Mouse (Mus musculus) lung, postnatal 36 days (tissue): ENCODE data around the gene Dnmt3a.

Experiments
- DNase-seq: peaks from one replicate; pipeline ENCODE4 v3.0.0; 2022; ENCODE audit warnings: mixed read lengths

Dnmt3a gene

DNA sequence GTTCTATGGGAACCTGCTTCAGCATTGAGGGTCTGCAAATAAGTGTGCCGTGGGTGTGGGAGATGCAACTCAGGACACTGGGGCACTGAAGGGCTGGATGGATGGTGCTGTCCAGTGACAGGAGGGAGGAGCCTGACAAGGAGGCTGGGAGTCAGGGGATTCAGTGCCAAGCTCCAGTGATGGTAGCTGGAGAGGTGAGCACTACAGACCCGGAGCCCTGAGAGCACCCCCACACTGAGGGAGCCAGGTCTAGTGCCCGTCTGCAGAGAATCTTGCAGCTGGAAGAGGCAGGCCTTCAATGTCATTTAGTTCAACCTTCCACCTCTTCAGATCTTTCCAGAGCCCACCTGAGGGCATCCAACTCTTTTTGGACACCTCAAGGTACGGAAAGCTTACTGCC, at the start of gene Dnmt3a:
Dnmt3a (plus strand) TSS at position 156 of the 400 bp plus-strand sequence.
- no peak for DNase-seq

DNA sequence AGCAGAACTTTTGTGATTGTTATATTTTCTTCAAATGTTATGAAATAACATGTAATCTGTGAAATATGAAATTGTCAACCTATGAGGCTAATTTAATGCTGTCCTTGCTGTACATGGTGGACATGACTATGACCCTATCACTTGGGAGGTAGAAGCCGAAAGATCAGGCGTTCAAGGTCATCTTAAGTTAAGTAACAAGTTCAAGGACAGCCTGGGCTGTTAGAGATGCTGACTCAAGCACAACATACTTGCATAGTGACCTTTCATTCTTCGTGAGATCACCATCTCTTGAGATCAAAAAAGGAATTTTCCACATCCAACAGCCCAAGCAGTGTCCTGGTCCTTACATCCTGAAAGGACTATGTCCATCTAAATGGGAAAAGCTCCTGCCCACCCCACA, 49.6 kb upstream of the Dnmt3a start:
- DNase-seq: no peak

- DNase-seq: no peak
Measured at GRCm38 (mm10) chr12:3758127-3758526, 47.7 kb upstream of the Dnmt3a start.

DNA sequence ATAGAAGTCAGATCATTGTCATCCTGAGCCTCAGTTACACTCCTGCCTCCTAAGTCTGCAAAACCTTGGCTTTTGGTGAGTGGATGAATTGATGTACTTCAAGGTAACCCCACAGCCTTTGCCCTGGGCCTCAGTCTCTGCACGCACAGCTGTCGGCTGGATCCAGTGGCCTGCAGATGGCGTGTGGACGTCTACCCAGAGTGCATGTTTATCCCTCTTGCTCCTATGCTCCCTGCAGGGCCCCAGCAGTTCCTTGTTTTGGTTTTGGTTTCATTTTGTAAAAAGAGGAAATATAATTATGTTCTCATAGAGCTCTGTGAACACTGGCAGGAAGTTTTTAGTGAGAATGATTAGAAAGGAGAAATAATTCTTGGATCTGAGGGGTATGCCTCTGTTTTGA, 46.4 kb upstream of the Dnmt3a start:
- peak; percentile 88 for DNase-seq

- no peak for DNase-seq
Measured at GRCm38 (mm10) chr12:3760876-3761590, 44.8 kb upstream of the Dnmt3a start.

DNA sequence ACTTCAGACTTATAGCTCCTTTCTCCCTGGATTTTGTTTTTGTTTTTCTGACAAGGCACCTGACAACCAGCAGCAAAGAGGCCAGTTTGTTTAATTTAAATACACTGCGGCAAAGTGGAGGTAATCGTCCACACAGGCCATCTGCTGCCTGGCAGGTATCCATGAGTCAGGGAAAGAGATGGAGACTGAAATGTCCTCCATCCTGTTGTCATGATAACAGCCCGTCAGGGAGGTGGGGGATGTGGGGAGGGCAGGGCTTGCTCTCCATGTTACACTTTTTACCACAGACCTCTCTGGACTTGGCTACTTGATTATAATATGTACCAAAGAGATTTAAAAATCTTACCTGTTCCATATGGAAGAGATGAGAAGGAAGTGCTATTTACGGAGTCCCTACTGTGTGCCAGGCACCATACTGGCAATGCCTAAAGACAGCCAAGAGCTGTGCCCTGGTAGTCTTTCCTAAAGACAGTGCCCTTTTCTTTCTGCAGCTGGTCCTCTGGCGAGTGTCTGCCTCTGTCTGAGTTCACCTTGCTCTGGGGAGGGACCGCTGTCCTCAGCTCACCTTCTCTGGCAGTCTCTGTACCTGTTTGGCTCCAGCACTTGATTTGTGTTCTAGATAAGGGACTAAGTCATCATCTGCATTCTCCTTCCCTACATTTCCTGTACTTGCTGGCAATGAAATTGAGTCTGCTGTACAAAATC, 44.1 kb upstream of the Dnmt3a start:
- DNase-seq: no peak

DNA sequence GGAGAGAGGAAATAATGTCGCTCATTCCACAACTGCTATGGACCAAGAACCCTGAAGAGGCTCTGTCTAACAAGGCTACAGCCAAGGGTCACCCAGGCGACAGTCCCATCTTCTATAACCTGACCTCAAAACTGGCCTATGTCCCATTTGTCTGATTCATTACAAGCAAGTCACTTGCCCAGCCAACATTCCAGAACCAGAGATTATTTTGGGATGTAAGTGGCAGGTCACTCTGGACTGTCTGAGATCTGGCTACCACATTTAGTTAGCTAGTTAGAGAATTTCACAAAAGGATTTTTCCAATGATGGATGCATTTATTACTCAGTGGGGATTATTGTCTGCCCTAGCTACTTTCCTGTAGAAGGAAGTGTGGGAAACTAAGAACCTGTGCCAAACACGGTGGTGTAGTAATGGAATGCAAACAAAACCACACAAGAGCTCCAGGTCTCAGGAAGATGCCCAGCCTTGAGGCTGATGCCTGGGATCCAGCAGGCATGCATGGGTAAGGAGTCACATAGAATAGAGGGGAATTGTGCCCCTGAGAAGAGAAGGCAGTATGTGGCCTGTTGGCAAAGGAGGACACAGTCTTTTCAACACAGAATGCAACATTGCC, 41.5 kb upstream of the Dnmt3a start:
- no peak for DNase-seq

- DNase-seq: no peak
Measured at GRCm38 (mm10) chr12:3767360-3767759, 38.4 kb upstream of the Dnmt3a start.

DNA sequence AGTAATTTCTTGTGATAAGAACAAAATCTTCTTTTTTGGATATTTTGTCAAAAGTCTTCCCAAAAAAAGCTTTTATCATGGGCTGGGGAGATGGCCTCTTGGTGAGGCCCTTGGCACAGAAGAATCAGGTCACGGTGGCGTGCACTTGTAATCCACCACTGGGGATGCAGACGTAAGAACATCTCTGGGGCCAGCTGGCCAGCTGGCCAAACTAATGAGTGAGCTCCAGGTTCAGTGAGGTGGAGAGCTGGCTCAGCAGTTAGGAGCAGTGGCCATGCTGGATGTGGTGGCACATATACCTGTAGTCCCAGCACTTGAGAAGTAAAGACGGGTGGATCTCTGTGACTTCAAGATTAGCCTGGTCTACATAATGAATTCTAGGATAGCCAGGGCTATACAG, 37.4 kb upstream of the Dnmt3a start:
- DNase-seq: no peak

DNA sequence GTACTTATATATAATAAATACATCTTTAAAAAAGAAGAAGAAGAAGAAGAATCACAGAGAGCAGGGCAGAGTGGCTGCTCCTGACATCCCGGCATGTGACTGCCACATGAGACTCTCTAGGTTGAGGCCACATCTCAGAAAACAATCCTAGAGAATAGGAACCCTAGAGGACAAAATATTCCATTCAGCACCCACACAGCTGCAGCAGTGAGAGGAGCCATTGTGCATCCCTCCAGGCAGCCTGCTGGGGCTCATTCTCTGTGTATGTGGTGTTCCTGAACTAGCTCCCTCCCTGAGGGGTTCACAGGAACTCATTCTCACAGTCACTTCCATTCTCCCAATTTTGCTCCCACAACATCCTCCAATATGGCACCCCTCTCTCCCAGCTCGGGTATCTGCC, 35.3 kb upstream of the Dnmt3a start:
- no peak for DNase-seq

DNA sequence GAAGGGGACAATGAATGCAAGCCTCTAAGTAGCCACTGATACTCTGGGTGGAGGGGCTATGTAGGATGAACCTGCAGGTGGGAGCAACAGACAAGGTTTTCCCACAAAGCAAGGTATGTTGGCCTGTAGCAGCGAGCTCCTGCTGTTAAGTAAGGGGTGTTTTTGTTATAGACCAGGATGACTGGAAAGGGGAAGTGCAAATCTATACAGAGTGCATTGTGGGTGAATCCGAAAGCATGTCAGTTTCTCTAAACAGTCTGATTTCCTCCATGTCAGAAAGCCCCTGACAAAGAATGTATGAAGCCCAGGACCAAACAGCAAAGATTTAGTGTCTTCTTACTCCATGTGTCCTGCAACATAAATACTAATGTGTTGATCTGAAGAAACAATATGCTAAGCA, 34.7 kb upstream of the Dnmt3a start:
- no peak for DNase-seq

DNA sequence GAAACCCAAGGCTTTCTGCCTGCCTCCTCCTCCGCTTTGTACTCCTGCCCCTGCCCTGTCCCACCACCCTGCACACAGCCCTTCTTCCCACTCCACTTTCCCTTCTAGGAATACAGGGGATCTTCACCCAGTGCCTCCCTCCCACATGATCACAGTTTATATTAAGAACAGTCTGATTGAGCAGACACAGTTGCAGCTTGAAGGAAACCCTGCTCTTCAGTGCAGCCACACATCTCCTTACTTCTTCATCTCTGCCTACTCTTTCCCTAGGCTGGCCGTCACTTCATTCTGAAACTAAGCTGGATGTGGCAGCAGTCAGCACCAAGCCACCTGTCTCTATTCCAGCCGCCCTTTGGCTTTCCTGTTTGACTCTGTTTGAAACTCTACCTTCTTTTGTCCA, 32.2 kb upstream of the Dnmt3a start:
- DNase-seq: no peak

DNA sequence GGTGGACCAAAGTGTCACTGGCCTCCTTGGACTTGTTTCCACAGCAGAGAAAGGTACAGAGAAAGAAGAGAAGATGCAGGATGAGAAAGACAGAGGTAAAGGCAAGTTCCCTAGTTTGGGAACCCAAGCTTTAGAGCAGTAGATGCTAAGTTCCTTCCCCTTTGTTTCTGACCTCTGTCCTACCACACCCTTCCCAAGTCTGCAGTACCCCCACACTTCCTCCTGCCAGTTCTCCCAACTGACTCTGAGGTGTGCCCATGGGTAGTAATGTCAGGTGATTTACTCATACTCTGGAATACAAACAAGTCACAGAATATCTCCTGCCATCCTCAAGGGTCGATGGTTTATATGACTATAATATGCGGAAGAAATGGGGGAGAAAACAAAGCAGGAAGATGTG, 29.8 kb upstream of the Dnmt3a start:
- DNase-seq: no peak

DNA sequence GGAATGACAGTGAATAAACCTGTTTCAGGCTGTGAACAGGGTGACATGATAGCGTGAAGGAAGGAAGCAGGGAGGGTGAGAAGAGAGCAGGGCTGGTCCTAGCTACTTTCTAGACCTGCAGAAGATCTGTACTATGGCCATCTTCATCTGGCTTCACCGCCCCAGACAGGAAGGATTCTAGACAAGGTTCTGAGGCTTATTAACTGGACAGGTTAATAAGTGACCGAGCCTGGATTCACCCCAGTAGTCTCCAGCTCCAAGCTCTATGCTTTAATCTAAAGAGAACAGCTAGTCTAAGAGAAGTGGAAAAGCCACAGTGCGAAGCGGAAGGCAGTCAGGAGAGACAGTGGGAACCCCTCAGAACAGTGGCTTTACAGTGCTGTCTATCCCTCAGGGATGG, 28.1 kb upstream of the Dnmt3a start:
- DNase-seq: no peak

DNA sequence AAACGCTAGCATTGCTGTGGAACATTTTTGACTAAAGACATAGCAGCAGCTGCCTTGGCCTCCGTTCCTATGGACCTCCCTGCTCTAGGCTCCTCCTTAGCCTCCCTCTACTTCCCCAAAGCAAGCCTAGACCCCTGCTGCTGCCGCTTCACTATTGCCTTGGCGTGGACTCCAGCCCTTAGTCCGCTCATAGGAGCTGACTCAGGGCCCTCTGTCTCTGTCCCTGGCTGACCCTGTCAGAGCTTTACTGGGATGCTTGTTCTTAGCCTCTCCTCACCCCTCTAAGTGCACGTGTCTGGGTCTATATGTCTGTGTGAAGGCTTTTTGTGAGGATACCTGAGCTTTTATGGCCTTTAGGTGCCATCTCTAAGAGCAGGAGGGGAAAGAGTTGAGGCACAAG, 27.5 kb upstream of the Dnmt3a start:
- no peak for DNase-seq

GRCm38 (mm10) chr12:3779639-3780038, 26.2 kb upstream of the Dnmt3a start:
- no peak for DNase-seq

DNA sequence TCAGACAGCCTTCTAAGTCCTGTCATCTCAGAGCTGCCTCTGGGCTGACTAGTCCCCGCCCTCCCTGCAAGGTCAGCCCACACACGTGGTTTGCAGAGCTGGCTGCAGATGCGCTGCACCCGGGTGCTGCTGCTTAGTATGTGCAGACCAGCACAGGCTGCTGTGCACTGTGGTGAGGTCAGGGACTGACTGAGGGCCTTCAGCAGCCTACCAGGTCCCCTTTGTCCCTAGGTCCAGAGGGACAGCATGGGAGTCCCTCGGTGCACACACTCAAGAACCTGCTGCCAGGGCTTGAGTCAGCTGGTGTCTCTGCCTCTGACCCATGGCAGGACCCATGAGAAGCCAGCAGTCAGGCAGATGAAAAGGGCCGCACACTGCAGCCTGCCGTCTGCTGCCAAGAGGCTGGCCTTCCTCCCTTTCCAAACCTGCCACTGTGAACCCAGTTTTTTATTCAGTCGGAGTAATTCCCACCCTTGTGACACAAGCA, 25.4 kb upstream of the Dnmt3a start:
- peak; percentile 79 for DNase-seq

DNA sequence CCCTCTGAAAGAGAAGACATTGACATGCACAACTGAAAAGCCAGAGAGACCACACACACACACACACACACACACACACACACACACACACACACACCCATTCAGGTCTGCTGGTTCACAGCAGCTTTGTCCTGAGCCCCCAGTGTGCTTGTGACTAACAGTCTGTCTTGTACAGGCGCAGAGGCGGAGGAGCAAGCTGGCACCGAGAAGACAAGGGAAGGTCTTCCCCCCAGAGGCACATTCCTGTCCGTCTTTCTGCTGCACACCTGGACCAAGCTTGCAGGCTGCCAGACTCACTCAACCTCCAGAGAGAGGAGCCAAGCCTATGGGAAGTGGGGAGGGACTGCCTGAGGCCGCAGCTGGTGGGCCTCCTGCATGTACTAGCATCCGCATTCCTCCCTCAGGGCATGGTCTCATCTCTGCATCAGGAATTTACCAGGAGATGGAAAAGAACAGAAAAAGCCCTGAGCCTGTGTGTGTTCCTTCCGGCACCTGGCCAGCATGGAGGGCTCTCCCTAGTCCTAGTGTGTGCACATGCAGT, 24.8 kb upstream of the Dnmt3a start:
- no peak for DNase-seq

DNA sequence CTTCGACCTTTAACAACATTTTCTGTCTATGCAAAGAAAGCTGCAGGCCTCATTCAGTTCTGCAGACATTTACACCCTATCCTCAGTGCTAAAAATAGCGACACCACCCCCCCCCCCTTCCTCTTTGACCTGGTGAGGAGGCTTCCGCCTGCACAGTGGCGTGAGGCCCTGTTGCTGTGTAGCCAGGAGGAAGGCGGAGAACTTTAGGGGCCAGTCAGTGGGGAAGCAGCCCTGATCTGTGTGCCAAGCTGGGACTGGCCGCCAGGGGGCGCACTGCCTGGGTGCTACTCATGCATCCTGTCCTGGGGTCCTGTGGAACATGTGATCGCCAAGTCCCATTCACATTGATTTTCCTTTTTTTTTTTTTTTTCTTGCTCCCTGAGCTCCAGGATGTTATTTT, 24.3 kb upstream of the Dnmt3a start:
- DNase-seq: peak; percentile 97

- no peak for DNase-seq
Measured at GRCm38 (mm10) chr12:3783196-3783825, 22.5 kb upstream of the Dnmt3a start.

- DNase-seq: no peak
Measured at GRCm38 (mm10) chr12:3784258-3784657, 21.5 kb upstream of the Dnmt3a start.

DNA sequence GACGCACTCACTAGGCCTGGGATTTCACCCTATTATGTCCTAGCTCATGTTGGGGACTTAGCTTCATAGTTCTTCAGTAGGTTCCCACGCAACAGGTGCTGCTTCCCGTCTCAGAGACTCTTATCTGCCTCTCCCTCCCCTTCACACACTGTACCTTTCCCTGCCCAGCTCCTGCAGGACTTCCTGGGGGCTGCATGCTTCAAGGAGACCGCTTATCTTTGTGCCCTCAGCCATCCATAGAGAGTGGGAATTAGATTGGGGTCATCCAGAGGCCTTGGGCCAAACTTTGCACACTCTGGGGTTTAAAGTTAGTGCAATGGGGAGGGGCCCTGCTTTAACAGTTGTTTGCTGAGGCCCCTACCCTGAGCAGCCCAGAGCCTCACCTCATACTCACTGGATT, 21.1 kb upstream of the Dnmt3a start:
- DNase-seq: no peak

DNA sequence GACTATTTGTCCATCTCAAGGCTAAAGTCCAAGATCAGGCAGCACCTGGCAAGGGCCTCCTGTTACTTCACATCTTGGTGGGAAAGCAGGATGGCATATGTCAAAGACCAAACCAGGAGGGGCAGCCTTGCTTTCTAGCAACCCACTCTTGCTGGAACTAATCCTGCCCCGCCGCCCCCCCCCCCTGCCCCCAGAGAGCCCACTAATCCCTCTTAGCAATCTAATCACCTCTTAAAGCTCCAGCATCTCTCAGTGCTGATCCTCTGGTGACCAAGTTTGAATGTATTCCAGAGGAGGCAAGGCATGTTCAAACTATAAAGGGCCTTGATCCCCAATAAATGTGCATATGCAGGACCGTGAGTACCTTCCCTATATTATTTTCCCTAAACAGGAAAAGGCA, 18.8 kb upstream of the Dnmt3a start:
- no peak for DNase-seq
